In the genomic region with DNA sequence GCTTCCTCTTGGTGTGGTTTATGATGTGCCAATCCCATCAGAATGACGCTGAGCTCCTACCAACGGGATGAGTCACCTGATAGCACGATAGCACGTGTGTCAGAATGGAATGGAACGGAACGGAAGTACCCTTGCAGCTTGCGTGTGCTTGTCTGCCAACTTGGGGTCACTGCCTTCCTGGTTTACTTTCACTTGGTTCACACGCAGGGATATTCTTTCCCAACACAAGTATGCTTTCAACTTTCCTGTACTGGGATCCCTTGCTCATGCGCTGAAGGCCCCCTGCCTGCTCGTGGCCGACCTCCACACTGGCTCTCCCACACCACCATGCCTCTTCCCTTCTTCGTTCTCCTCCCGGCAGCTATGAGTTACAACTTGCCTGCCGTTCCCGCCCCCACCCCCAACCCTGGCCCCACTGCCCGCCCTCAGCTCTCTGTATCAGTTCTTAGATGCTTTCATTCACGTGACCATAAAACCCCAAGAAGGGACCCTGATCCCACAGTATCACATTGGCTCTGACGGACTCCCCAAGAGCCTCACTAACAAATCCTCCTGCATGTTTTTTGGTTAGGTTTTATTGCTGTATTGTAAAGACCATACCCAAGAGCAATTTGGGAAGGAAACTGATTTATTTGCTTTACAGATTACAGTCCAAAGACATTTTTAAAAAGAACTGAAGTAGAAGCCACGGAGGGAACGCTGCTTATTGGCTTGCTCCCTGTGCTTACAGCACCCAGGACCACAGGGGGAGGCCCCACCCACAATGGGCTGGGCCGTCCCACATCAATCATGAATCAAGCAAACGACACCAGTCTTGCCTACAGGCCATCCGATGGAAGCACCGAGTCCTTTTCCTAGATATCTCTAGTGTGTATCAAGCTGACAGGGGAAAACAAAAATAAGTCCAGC, we compare ENCODE assay signal across 8 mouse cellular contexts. TPM values are rescaled to one million over a fixed set of nuclear protein-coding genes. Genes with fewer than 3 reads are reported as not detected.
DNase-seq lines count a peak whose midpoint lies in the region; ATAC-seq and TF ChIP-seq lines count a peak whose summit lies in the region.

No protein-coding gene starts in this region.

- no peak for TF ChIP-seq CTCF in thymus, adult 2 months (IDR thresholded peaks at IDR 0.05; ENCODE audit: borderline replicate concordance, control insufficient read depth, extremely low read depth, insufficient read depth, low read length, poor library complexity)

- H3K9me3 ChIP-seq in embryonic facial prominence, embryonic 12.5 days = no peaks in the 10 kb centered on the region
- no peaks in the 10 kb centered on the region for H3K9me3 ChIP-seq in limb, embryonic 13.5 days
- no peaks in the 10 kb centered on the region for H3K9me3 ChIP-seq in midbrain, embryonic 13.5 days

- no peak; the same call in 1 of the 2 replicates for ATAC-seq in embryonic facial prominence, embryonic 12.5 days (ENCODE audit: insufficient number of reproducible peaks, insufficient read depth, low FRiP score, low TSS enrichment)
- ATAC-seq in hematopoietic stem cell, adult 5-6 weeks (replicated peaks in 1 of 2; ENCODE audit: insufficient read depth in 1 of 2, low FRiP score in 2 of 2, low TSS enrichment in 1 of 2, low read depth in 1 of 2, poor library complexity in 2 of 2, severe bottlenecking in 2 of 2) = peak; percentile 71 to 74
- peak; percentile 48; the same call in 1 of the 2 replicates for ATAC-seq in limb, embryonic 13.5 days (ENCODE audit: low FRiP score, low read depth)
- ATAC-seq in midbrain, embryonic 13.5 days = no peak

- H3K36me3 ChIP-seq in embryonic facial prominence, embryonic 12.5 days = peaks cover 21% of the 10 kb centered on the region
- peaks cover 25% of the 10 kb centered on the region for H3K36me3 ChIP-seq in limb, embryonic 13.5 days
- H3K36me3 ChIP-seq in midbrain, embryonic 13.5 days = peaks cover 24% of the 10 kb centered on the region
- H3K36me3 ChIP-seq in thymus, adult 2 months (ENCODE audit: control insufficient read depth, insufficient read depth, low read length) = peaks cover 7% of the 10 kb centered on the region

- H3K27ac ChIP-seq in embryonic facial prominence, embryonic 12.5 days = no peak overlapping the region
- no peak overlapping the region; the same call in 1 of the 2 replicates for H3K27ac ChIP-seq in limb, embryonic 13.5 days
- no peak overlapping the region for H3K27ac ChIP-seq in midbrain, embryonic 13.5 days
- peak overlapping the region; percentile 58; the same call in 1 of the 2 replicates for H3K27ac ChIP-seq in thymus, adult 2 months (ENCODE audit: control insufficient read depth, insufficient read depth, low read length)

- peaks cover 15% of the 10 kb centered on the region for H3K4me1 ChIP-seq in embryonic facial prominence, embryonic 12.5 days
- peaks cover 26% of the 10 kb centered on the region for H3K4me1 ChIP-seq in limb, embryonic 13.5 days
- peaks cover 26% of the 10 kb centered on the region for H3K4me1 ChIP-seq in midbrain, embryonic 13.5 days (replicated peaks)
- H3K4me1 ChIP-seq in thymus, adult 2 months (replicated peaks; ENCODE audit: control insufficient read depth, insufficient read depth, low read length) = peaks cover 11% of the 10 kb centered on the region; the same call in 1 of the 2 replicates

- no peak for TF ChIP-seq POLR2A in thymus, adult 2 months (IDR thresholded peaks at IDR 0.05; ENCODE audit: control insufficient read depth, extremely low read depth, insufficient read depth, low read length, poor library complexity)

- no peaks in the 10 kb centered on the region for H3K27me3 ChIP-seq in embryonic facial prominence, embryonic 12.5 days
- no peaks in the 10 kb centered on the region for H3K27me3 ChIP-seq in limb, embryonic 13.5 days
- H3K27me3 ChIP-seq in midbrain, embryonic 13.5 days = peaks cover 4% of the 10 kb centered on the region; the same call in 1 of the 2 replicates
- H3K27me3 ChIP-seq in thymus, adult 2 months (ENCODE audit: control insufficient read depth, insufficient read depth, low read length) = no peaks in the 10 kb centered on the region

- H3K4me2 ChIP-seq in embryonic facial prominence, embryonic 12.5 days (replicated peaks) = peak overlapping the region; percentile 65
- H3K4me2 ChIP-seq in limb, embryonic 13.5 days (replicated peaks) = peak overlapping the region; percentile 83
- H3K4me2 ChIP-seq in midbrain, embryonic 13.5 days (replicated peaks) = peak overlapping the region; percentile 89

- peak overlapping the region; percentile 99; the same call in 1 of the 2 replicates for H3K4me3 ChIP-seq in embryonic facial prominence, embryonic 12.5 days
- peak overlapping the region; percentile 95 for H3K4me3 ChIP-seq in limb, embryonic 13.5 days
- peak overlapping the region; percentile 97; the same call in 1 of the 2 replicates for H3K4me3 ChIP-seq in midbrain, embryonic 13.5 days (replicated peaks)
- H3K4me3 ChIP-seq in thymus, adult 2 months (ENCODE audit: control insufficient read depth, insufficient read depth, low read length) = peak overlapping the region; percentile 66

- H3K9ac ChIP-seq in embryonic facial prominence, embryonic 12.5 days = no peak overlapping the region
- H3K9ac ChIP-seq in limb, embryonic 13.5 days = no peak overlapping the region
- no peak overlapping the region for H3K9ac ChIP-seq in midbrain, embryonic 13.5 days (replicated peaks)

- whole genome bisulfite sequencing in embryonic facial prominence, embryonic 12.5 days = 28% methylated on average over 24 of the region's 24 CpGs
- WGBS in limb, embryonic 13.5 days = 23% methylated on average over 24 of the region's 24 CpGs
- WGBS in midbrain, embryonic 13.5 days = 40% methylated on average over 24 of the region's 24 CpGs
- 2% methylated on average over 24 of the region's 24 CpGs for WGBS in thymus, adult 2 months

- peak; percentile 25 to 31 for DNase-seq in urinary bladder, adult 18-20 months (ENCODE audit: low spot score in 2 of 2)
- DNase-seq in urinary bladder, postnatal 10 days (ENCODE audit: low spot score) = no peak
- peak; percentile 52 for DNase-seq in thymus, adult 2 months
- no peak for DNase-seq in cerebellum, adult 11-12 months

RNA-seq across cellular contexts. Expression of a gene that starts 1.3 kb away (rescaled TPM):
- polyA plus RNA-seq in embryonic facial prominence, embryonic 12.5 days (2016; fragmentation: Nextera tagmentation; extraction: Ambion mirVana) = 37.7 and 41.3 TPM in 2 replicates
- total RNA-seq in hematopoietic stem cell, adult 5-6 weeks (2017) = 21.5 and 22.2 TPM in 2 replicates
- 32.6 and 34.8 TPM in 2 replicates for polyA plus RNA-seq in limb, embryonic 13.5 days (2015; fragmentation: Nextera tagmentation; extraction: Ambion mirVana)
- 35.9 and 36.3 TPM in 2 replicates for polyA plus RNA-seq in midbrain, embryonic 13.5 days (2015; fragmentation: Nextera tagmentation; extraction: Ambion mirVana)
- polyA plus RNA-seq in thymus, adult 2 months (2012; rRNA removed) = 58.9 and 63.2 TPM in 2 replicates

RNA-seq across cellular contexts. Expression of a gene that starts 17.9 kb away (rescaled TPM):
- polyA plus RNA-seq in embryonic facial prominence, embryonic 12.5 days (2016; fragmentation: Nextera tagmentation; extraction: Ambion mirVana) = 54.2 and 57.1 TPM in 2 replicates
- total RNA-seq in hematopoietic stem cell, adult 5-6 weeks (2017) = 15.5 and 16.5 TPM in 2 replicates
- 47.8 and 51.5 TPM in 2 replicates for polyA plus RNA-seq in limb, embryonic 13.5 days (2015; fragmentation: Nextera tagmentation; extraction: Ambion mirVana)
- 50.6 and 53.8 TPM in 2 replicates for polyA plus RNA-seq in midbrain, embryonic 13.5 days (2015; fragmentation: Nextera tagmentation; extraction: Ambion mirVana)
- 56.2 and 64.4 TPM in 2 replicates for polyA plus RNA-seq in thymus, adult 2 months (2012; rRNA removed)

RNA-seq across cellular contexts. Expression of a gene that starts 18.0 kb away (rescaled TPM):
- polyA plus RNA-seq in embryonic facial prominence, embryonic 12.5 days (2016; fragmentation: Nextera tagmentation; extraction: Ambion mirVana) = 40.0 and 44.0 TPM in 2 replicates
- total RNA-seq in hematopoietic stem cell, adult 5-6 weeks (2017) = 11.3 and 12.0 TPM in 2 replicates
- polyA plus RNA-seq in limb, embryonic 13.5 days (2015; fragmentation: Nextera tagmentation; extraction: Ambion mirVana) = 42.5 and 43.6 TPM in 2 replicates
- 42.6 and 43.5 TPM in 2 replicates for polyA plus RNA-seq in midbrain, embryonic 13.5 days (2015; fragmentation: Nextera tagmentation; extraction: Ambion mirVana)
- 41.8 and 52.8 TPM in 2 replicates for polyA plus RNA-seq in thymus, adult 2 months (2012; rRNA removed)

RNA-seq across cellular contexts. Expression of a gene that starts 30.9 kb away (rescaled TPM):
- 0.41 and 0.67 TPM in 2 replicates for polyA plus RNA-seq in embryonic facial prominence, embryonic 12.5 days (2016; fragmentation: Nextera tagmentation; extraction: Ambion mirVana)
- not detected in 2 replicates for total RNA-seq in hematopoietic stem cell, adult 5-6 weeks (2017)
- 0.18 and 0.24 TPM in 2 replicates for polyA plus RNA-seq in limb, embryonic 13.5 days (2015; fragmentation: Nextera tagmentation; extraction: Ambion mirVana)
- 0.14 and 0.17 TPM in 2 replicates for polyA plus RNA-seq in midbrain, embryonic 13.5 days (2015; fragmentation: Nextera tagmentation; extraction: Ambion mirVana)
- polyA plus RNA-seq in thymus, adult 2 months (2012; rRNA removed) = not detected in 2 replicates

RNA-seq across cellular contexts. Expression of a gene that starts 48.4 kb away (rescaled TPM):
- 33.9 and 36.4 TPM in 2 replicates for polyA plus RNA-seq in embryonic facial prominence, embryonic 12.5 days (2016; fragmentation: Nextera tagmentation; extraction: Ambion mirVana)
- 41.9 and 56.8 TPM in 2 replicates for total RNA-seq in hematopoietic stem cell, adult 5-6 weeks (2017)
- polyA plus RNA-seq in limb, embryonic 13.5 days (2015; fragmentation: Nextera tagmentation; extraction: Ambion mirVana) = 42.3 and 42.5 TPM in 2 replicates
- 24.4 and 25.4 TPM in 2 replicates for polyA plus RNA-seq in midbrain, embryonic 13.5 days (2015; fragmentation: Nextera tagmentation; extraction: Ambion mirVana)
- 62.7 and 63.5 TPM in 2 replicates for polyA plus RNA-seq in thymus, adult 2 months (2012; rRNA removed)

Comparison
In these comparisons a context has a peak if more than half of its experiments do, and no peak if none do; other contexts are left out.
1. DNase-seq: peak in urinary bladder, adult 18-20 months (2 of 2) and thymus, adult 2 months (single experiment); none in urinary bladder, postnatal 10 days (single experiment) and cerebellum, adult 11-12 months (single experiment).
2. ATAC-seq: peak in hematopoietic stem cell, adult 5-6 weeks (2 of 2) and limb, embryonic 13.5 days (single experiment); none in embryonic facial prominence, embryonic 12.5 days (single experiment) and midbrain, embryonic 13.5 days (single experiment).
3. Peak in every context shown above with its lines, with median percentiles within 50 percentile points of each other: H3K4me2 ChIP-seq and H3K4me3 ChIP-seq.